Mouse (Mus musculus) heart, embryonic 11.5 days (tissue): ENCODE results near the gene Fam19a2. TPM values are rescaled to one million over a fixed set of nuclear protein-coding genes. Genes with fewer than 3 reads are reported as not detected.

ENCODE experiments used
- ATAC-seq: fragments of 200-750 bp; cut with Nextera tagmentation; replicated peaks from 2 replicates; pipeline ENCODE4 v1.8.0; 2017; ENCODE audit warnings: moderate library complexity; ENCODE audit not compliant: insufficient number of reproducible peaks, low FRiP score, low TSS enrichment
- H3K27ac ChIP-seq: fragments of 300-500 bp; sonication (generic); 2 replicates; pipeline ENCODE4 v1.5.1; 2014; ENCODE audit warnings: mild to moderate bottlenecking, low read depth, low read length
- H3K27me3 ChIP-seq: fragments of 300-500 bp; sonication (generic); 2 replicates; pipeline ENCODE4 v1.6.1; 2014; ENCODE audit warnings: mild to moderate bottlenecking, low read length, mixed read lengths; ENCODE audit not compliant: control insufficient read depth, insufficient read depth
- H3K36me3 ChIP-seq: fragments of 300-500 bp; sonication (generic); 2 replicates; pipeline ENCODE4 v1.6.1; 2014; ENCODE audit warnings: mild to moderate bottlenecking, low read length, moderate library complexity, mixed read lengths; ENCODE audit not compliant: control insufficient read depth, insufficient read depth
- H3K4me1 ChIP-seq: fragments of 300-500 bp; sonication (generic); 2 replicates; pipeline ENCODE4 v1.6.1; 2014; ENCODE audit warnings: low read length; ENCODE audit not compliant: control insufficient read depth, insufficient read depth
- H3K4me2 ChIP-seq: fragments of 300-500 bp; sonication (generic); 2 replicates; pipeline ENCODE4 v1.6.1; 2014; ENCODE audit warnings: mild to moderate bottlenecking, moderate library complexity
- H3K4me3 ChIP-seq: fragments of 300-500 bp; sonication (generic); 2 replicates; pipeline ENCODE4 v1.5.1; 2014; ENCODE audit warnings: low read depth, low read length
- H3K9ac ChIP-seq: fragments of 300-500 bp; sonication (generic); 2 replicates; pipeline ENCODE4 v1.6.1; 2014; ENCODE audit warnings: mild to moderate bottlenecking, low read depth, low read length, moderate library complexity
- H3K9me3 ChIP-seq: fragments of 300-500 bp; sonication (generic); replicated peaks from 2 replicates; pipeline ENCODE4 v1.6.1; 2016; ENCODE audit warnings: low read length; ENCODE audit not compliant: control insufficient read depth
- WGBS: fragments of 180-500 bp; shearing (Covaris S2); extraction: QIAGEN DNeasy Blood & Tissue Kit; methylation state at CpG from one replicate; pipeline ENCODE4 v1.1.7; 2014; ENCODE audit not compliant: insufficient replicate concordance; 5-methylcytosine and 5-hydroxymethylcytosine counted together
- polyA plus RNA-seq: library from polyadenylated mRNA; unstranded; fragments of >200 nt; fragmentation: Nextera tagmentation; extraction: Ambion mirVana; gene quantifications from 2 replicates; pipeline ENCODE4 v1.2.1, GENCODE M21; 2014

The Fam19a2 gene
- polyA plus RNA-seq, 1 experiment from 2014 or later: 1.2 TPM

DNA sequence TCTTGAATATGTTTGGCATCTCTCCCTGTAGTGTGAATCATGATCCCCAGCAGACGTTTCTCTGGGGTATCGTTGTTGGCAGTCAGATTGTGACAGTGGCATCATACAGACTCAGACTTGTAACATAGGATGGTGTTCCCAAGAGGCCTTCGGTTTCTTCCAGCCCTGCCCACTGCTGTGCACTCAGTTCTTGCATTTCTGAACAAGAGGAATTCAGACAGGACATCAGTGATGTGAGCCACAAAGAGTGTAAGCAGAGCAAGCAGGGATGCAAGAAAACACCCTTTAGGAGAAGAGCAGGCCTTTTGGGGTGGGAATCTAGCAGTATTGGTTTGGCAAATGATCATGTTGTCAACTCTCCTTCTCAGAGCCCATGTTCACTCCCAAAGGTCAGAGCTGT is 489.0 kb downstream of the Fam19a2 start:
- 83% methylated on average over 3 of the region's 3 CpGs for whole genome bisulfite sequencing
- Histone ChIP-seq H3K27ac (no peak overlapping the region), H3K27me3 (no peaks in the 10 kb centered on the region), H3K36me3 (no peaks in the 10 kb centered on the region), H3K4me1 (no peaks in the 10 kb centered on the region), H3K9me3 (no peaks in the 10 kb centered on the region), H3K4me2 (no peak overlapping the region), H3K4me3 (no peak overlapping the region), H3K9ac (no peak overlapping the region)
- no peak for ATAC-seq

GRCm38 (mm10) chr10:123753996-123754395 is 490.2 kb downstream of the Fam19a2 start:
- WGBS: 79% methylated on average over 4 of the region's 4 CpGs
- Histone ChIP-seq H3K4me1 (no peaks in the 10 kb centered on the region), H3K9ac (no peak overlapping the region), H3K4me2 (no peak overlapping the region), H3K9me3 (no peaks in the 10 kb centered on the region), H3K36me3 (no peaks in the 10 kb centered on the region), H3K27ac (no peak overlapping the region), H3K27me3 (no peaks in the 10 kb centered on the region), H3K4me3 (no peak overlapping the region)
- no peak for ATAC-seq

- H3K27ac ChIP-seq: no peak overlapping the region
- no peaks in the 10 kb centered on the region for H3K36me3 ChIP-seq
- no peaks in the 10 kb centered on the region for H3K4me1 ChIP-seq
- no peak overlapping the region for H3K9ac ChIP-seq
- WGBS: 82% methylated on average over 2 of the region's 2 CpGs
- no peaks in the 10 kb centered on the region for H3K27me3 ChIP-seq
- H3K4me2 ChIP-seq: no peak overlapping the region
- no peak for ATAC-seq
- no peaks in the 10 kb centered on the region for H3K9me3 ChIP-seq
- H3K4me3 ChIP-seq: no peak overlapping the region
Measured at GRCm38 (mm10) chr10:123789374-123789773, 525.6 kb downstream of the Fam19a2 start.

Other genes starting within 250 kb of the Fam19a2 start
- gene Mon2, start 187.5 kb upstream of the Fam19a2 start, polyA plus RNA-seq: 23.0 and 23.7 TPM in 2 replicates
- gene Usp15, start 67.0 kb upstream of the Fam19a2 start, polyA plus RNA-seq: 85.9 and 89.3 TPM in 2 replicates